Mouse (Mus musculus) MEL (cell line): ENCODE results near the gene Slc39a2. TPM values are rescaled to one million over a fixed set of nuclear protein-coding genes. Genes with fewer than 3 reads are reported as not detected.

ENCODE experiments used
- DNase-seq: peaks from one replicate; pipeline ENCODE4 v3.0.0; 2011; ENCODE audit warnings: low read depth, low spot score
- H3K27ac ChIP-seq: 2 replicates; pipeline ENCODE4 v1.5.1; 2012; ENCODE audit warnings: low read depth, mild to moderate bottlenecking, control low read depth, low read length, moderate library complexity; ENCODE audit not compliant: control insufficient read depth
- H3K27me3 ChIP-seq, 2 experiments: fragments of 150-350 bp in 1 of 2; sonication (generic) in 1 of 2; 2 replicates each; pipeline ENCODE4 v1.6.1; 2012; ENCODE audit warnings: low read length in 2 of 2, mild to moderate bottlenecking in 2 of 2, improper control_type of control experiment in 1 of 2, moderate library complexity in 1 of 2; ENCODE audit not compliant: insufficient read depth in 2 of 2, control insufficient read depth in 1 of 2
- H3K36me3 ChIP-seq, 2 experiments: 2 replicates each; pipeline ENCODE4 v1.6.1; 2012 to 2014; ENCODE audit warnings: low read length in 2 of 2, improper control_type of control experiment in 1 of 2, inconsistent platforms in 1 of 2, mild to moderate bottlenecking in 1 of 2; ENCODE audit not compliant: insufficient read depth in 2 of 2, control insufficient read depth in 1 of 2
- H3K4me1 ChIP-seq, 2 experiments: fragments of 150-350 bp in 1 of 2; sonication (generic) in 1 of 2; 2 replicates each; pipeline ENCODE4 v1.6.1; 2012; ENCODE audit warnings: low read length in 2 of 2, improper control_type of control experiment in 1 of 2, mild to moderate bottlenecking in 1 of 2; ENCODE audit not compliant: insufficient read depth in 2 of 2, control insufficient read depth in 1 of 2
- H3K4me3 ChIP-seq, 2 experiments: fragments of 150-350 bp in 1 of 2; sonication (generic) in 1 of 2; 2 replicates each; pipeline ENCODE4 v1.5.1; 2012; ENCODE audit warnings: low read depth in 2 of 2, low read length in 2 of 2, mild to moderate bottlenecking in 2 of 2, moderate library complexity in 2 of 2, control low read depth in 1 of 2, improper control_type of control experiment in 1 of 2; ENCODE audit not compliant: control insufficient read depth in 1 of 2, insufficient read depth in 1 of 2
- H3K79me2 ChIP-seq: 2 replicates; pipeline ENCODE4 v1.6.1; 2012; ENCODE audit warnings: mild to moderate bottlenecking, low read length, moderate library complexity; ENCODE audit not compliant: control insufficient read depth, poor library complexity, insufficient read depth
- H3K9ac ChIP-seq: 2 replicates; pipeline ENCODE4 v1.6.1; 2012; ENCODE audit warnings: low read depth, mild to moderate bottlenecking, control low read depth, low read length, moderate library complexity; ENCODE audit not compliant: control insufficient read depth, poor library complexity, severe bottlenecking
- H3K9me3 ChIP-seq: fragments of 150-350 bp; sonication (generic); replicated peaks from 2 replicates; pipeline ENCODE4 v1.6.1; 2012; ENCODE audit warnings: mild to moderate bottlenecking, low read length, improper control_type of control experiment, moderate library complexity; ENCODE audit not compliant: insufficient read depth
- BHLHE40 ChIP-seq: IDR thresholded peaks from 2 replicates; pipeline ENCODE4 v1.6.1; 2012; ENCODE audit warnings: low read depth, mild to moderate bottlenecking, inconsistent platforms, low read length, improper control_type of control experiment, borderline replicate concordance
- CHD1 ChIP-seq: IDR thresholded peaks from 2 replicates; pipeline ENCODE4 v1.6.1; 2012; ENCODE audit warnings: low read depth, mild to moderate bottlenecking, inconsistent platforms, low read length, improper control_type of control experiment
- CTCF ChIP-seq, 3 experiments: IDR thresholded peaks in 2 of 3; conservative IDR thresholded peaks in 1 of 3; 2 replicates each; pipeline ENCODE4 v1.5.1; 2011 to 2012; ENCODE audit warnings: low read length in 3 of 3, low read depth in 2 of 3, mild to moderate bottlenecking in 2 of 3, improper control_type of control experiment in 1 of 3, inconsistent platforms in 1 of 3, mixed read lengths in 1 of 3, moderate library complexity in 1 of 3; ENCODE audit not compliant: control insufficient read depth in 1 of 3, insufficient read depth in 1 of 3, poor library complexity in 1 of 3, severe bottlenecking in 1 of 3
- ELF1 ChIP-seq: IDR thresholded peaks from 2 replicates; pipeline ENCODE4 v1.6.1; 2014; ENCODE audit warnings: low read depth, mild to moderate bottlenecking, inconsistent platforms, low read length, improper control_type of control experiment, moderate library complexity
- ETS1 ChIP-seq: IDR thresholded peaks from 2 replicates; pipeline ENCODE4 v1.6.1; 2012; ENCODE audit warnings: low read depth, mild to moderate bottlenecking, inconsistent platforms, low read length, improper control_type of control experiment, moderate library complexity
- GABPA ChIP-seq: IDR thresholded peaks from 2 replicates; pipeline ENCODE4 v1.6.1; 2012; ENCODE audit warnings: low read depth, mild to moderate bottlenecking, inconsistent platforms, low read length, improper control_type of control experiment, moderate library complexity
- JUND ChIP-seq: IDR thresholded peaks from 2 replicates; pipeline ENCODE4 v1.6.1; 2011; ENCODE audit warnings: low read depth, mild to moderate bottlenecking, improper control_type of control experiment, low read length
- KAT2A ChIP-seq: conservative IDR thresholded peaks from 2 replicates; pipeline ENCODE4 v1.6.1; 2012; ENCODE audit warnings: low read depth, low read length, improper control_type of control experiment, inconsistent platforms
- MAFK ChIP-seq: IDR thresholded peaks from 2 replicates; pipeline ENCODE4 v1.6.1; 2011; ENCODE audit warnings: low read depth, mild to moderate bottlenecking, low read length, improper control_type of control experiment, borderline replicate concordance
- MAX ChIP-seq: IDR thresholded peaks from 2 replicates; pipeline ENCODE4 v1.6.1; 2011; ENCODE audit warnings: low read length, improper control_type of control experiment
- MXI1 ChIP-seq: IDR thresholded peaks from 2 replicates; pipeline ENCODE4 v1.6.1; 2011; ENCODE audit warnings: mild to moderate bottlenecking, low read depth, low read length, improper control_type of control experiment
- NELFE ChIP-seq: IDR thresholded peaks from 2 replicates; pipeline ENCODE4 v1.6.1; 2011; ENCODE audit warnings: low read depth, low read length, improper control_type of control experiment
- POLR2AphosphoS2 ChIP-seq: IDR thresholded peaks from 2 replicates; pipeline ENCODE4 v1.6.1; 2011; ENCODE audit warnings: low read length, improper control_type of control experiment
- RAD21 ChIP-seq: IDR thresholded peaks from 2 replicates; pipeline ENCODE4 v1.6.1; 2011; ENCODE audit warnings: mild to moderate bottlenecking, low read depth, low read length, improper control_type of control experiment
- RCOR1 ChIP-seq: IDR thresholded peaks from 2 replicates; pipeline ENCODE4 v1.6.1; 2012; ENCODE audit warnings: low read depth, mild to moderate bottlenecking, inconsistent platforms, low read length, improper control_type of control experiment
- TAL1 ChIP-seq: IDR thresholded peaks from 2 replicates; pipeline ENCODE4 v1.6.1; 2012; ENCODE audit warnings: mild to moderate bottlenecking, inconsistent platforms, low read length, moderate library complexity, mixed read lengths
- USF1 ChIP-seq: IDR thresholded peaks from 2 replicates; pipeline ENCODE4 v1.6.1; 2014; ENCODE audit warnings: low read depth, mild to moderate bottlenecking, inconsistent platforms, low read length, improper control_type of control experiment, moderate library complexity
- USF2 ChIP-seq, 2 experiments: IDR thresholded peaks; 2 replicates each; pipeline ENCODE4 v1.6.1; 2011 to 2012; ENCODE audit warnings: improper control_type of control experiment in 2 of 2, low read length in 2 of 2, borderline replicate concordance in 1 of 2, inconsistent platforms in 1 of 2, low read depth in 1 of 2, mild to moderate bottlenecking in 1 of 2; ENCODE audit not compliant: insufficient read depth in 1 of 2
- polyA plus RNA-seq, 2 experiments: library from polyadenylated mRNA; stranded (reverse) in 1 of 2; unstranded in 1 of 2; fragments of >175 nt in 1 of 2; fragments of >200 nt in 1 of 2; gene quantifications; 2 replicates each; pipeline versions ENCODE4 v1.2.1 to v1.2.4; 2012; ENCODE audit warnings: low replicate concordance in 2 of 2, low read depth in 1 of 2; ENCODE audit not compliant: insufficient read length in 2 of 2, insufficient read depth in 1 of 2, missing spikeins in 1 of 2
- total RNA-seq: library from RNA; depleted of rRNA; stranded (reverse); fragments of 300-350 nt; gene quantifications from 2 replicates; pipeline ENCODE4 v1.2.3, GENCODE M21; 2012

Slc39a2 gene
- total and polyA plus RNA-seq, 3 experiments, result 0.07 TPM; not detected in 2

DNA sequence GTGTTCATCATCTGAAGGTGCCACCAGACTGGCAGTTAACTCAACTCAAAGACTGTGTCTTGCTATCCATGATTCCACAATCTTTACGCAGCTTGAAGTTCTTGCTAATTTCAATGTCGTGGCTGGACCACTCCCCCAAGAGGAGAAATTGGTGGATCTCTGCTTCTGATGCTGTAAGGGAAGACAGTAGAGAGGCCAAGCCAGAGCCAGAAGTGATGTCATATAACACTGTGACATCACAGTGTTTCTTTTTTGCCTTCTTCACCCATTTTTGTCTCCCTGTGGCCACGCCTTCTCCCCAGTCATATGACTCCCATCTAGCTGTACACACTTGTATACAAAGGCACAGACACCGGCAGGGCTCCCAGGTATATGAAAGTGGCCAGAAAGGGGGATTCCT is 25.4 kb downstream of the Slc39a2 start, which contains the start of gene Tppp2:
Gene Tppp2 (plus strand): TSS at position 301 of the 400 bp plus-strand sequence.
- H3K36me3 ChIP-seq, result peaks cover 0 to 5% of the 10 kb centered on the region in 2 experiments; a peak in 2 of 4 replicates
- no peak for DNase-seq
- no peak within 1 kb of the TSS for H3K27ac ChIP-seq
- H3K9ac ChIP-seq, result no peak within 1 kb of the TSS
- H3K9me3 ChIP-seq, result no peaks in the 10 kb centered on the region
- peaks cover 2 to 9% of the 10 kb centered on the region in 2 experiments for H3K4me1 ChIP-seq
- TF ChIP-seq RCOR1 (no peak), MXI1 (no peak), BHLHE40 (no peak), POLR2AphosphoS2 (no peak), USF2 (IDR thresholded peaks at IDR 0.05; ENCODE audit: borderline replicate concordance in 1 of 2, insufficient read depth in 1 of 2, low read depth in 1 of 2, low read length in 2 of 2) (no peak), JUND (no peak), KAT2A (no peak), TAL1 (no peak), NELFE (no peak)
- no peak within 1 kb of the TSS for H3K4me3 ChIP-seq
- H3K27me3 ChIP-seq, result no peaks in the 10 kb centered on the region
- no peaks in the 10 kb centered on the region for H3K79me2 ChIP-seq

DNA sequence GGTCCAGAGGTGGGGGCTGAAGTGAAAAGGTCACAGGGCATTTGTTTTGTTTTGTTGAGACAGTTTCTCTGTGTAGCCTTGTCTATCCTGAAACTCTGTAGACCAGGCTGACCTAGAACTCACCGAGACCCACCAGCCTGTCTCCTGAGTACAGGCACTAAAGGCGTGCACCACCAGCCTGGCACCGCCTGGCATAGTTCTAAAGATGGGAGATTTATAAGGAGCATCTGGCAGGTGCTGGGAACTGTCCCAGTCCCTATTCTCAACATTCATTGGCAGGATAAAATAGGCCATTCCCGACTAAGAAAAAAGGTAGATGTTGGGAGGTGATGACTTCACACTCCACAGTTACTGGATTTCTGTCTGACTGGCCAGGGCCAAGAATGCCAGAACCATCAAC is 26.3 kb downstream of the Slc39a2 start:
- Histone ChIP-seq H3K36me3 (peaks cover 0 to 5% of the 10 kb centered on the region in 2 experiments; a peak in 2 of 4 replicates), H3K9me3 (no peaks in the 10 kb centered on the region), H3K9ac (no peak overlapping the region), H3K4me1 (peaks cover 2 to 9% of the 10 kb centered on the region in 2 experiments), H3K79me2 (no peaks in the 10 kb centered on the region), H3K27me3 (no peaks in the 10 kb centered on the region)
- DNase-seq, result no peak
- no peak for TF ChIP-seq RAD21
- no peak for TF ChIP-seq ELF1
- TF ChIP-seq MAX, result no peak
- no peak for TF ChIP-seq USF1
- TF ChIP-seq BHLHE40, result no peak
- TF ChIP-seq CTCF (IDR thresholded peaks at IDR 0.05 in 2 of 3, conservative IDR thresholded peaks at IDR 0.05 in 1 of 3; ENCODE audit: control insufficient read depth in 1 of 3, insufficient read depth in 1 of 3, low read depth in 2 of 3, low read length in 3 of 3, poor library complexity in 1 of 3, severe bottlenecking in 1 of 3), result no peak
- no peak for TF ChIP-seq GABPA
- TF ChIP-seq TAL1, result no peak
- TF ChIP-seq MXI1, result no peak
- TF ChIP-seq MAFK, result no peak
- no peak for TF ChIP-seq CHD1
- no peak for TF ChIP-seq ETS1
- TF ChIP-seq, all 39 proteins: peak for 0
- no peak overlapping the region for H3K27ac ChIP-seq
- H3K4me3 ChIP-seq, result no peak overlapping the region
